Mouse (Mus musculus): ENCODE data around the gene Rsc1a1. TPM values are rescaled to one million over a fixed set of nuclear protein-coding genes. Genes with fewer than 3 reads are reported as not detected.

Rsc1a1 gene
- total and polyA plus RNA-seq, 2 experiments from 2014 or later = 2.7 TPM; not detected in 1

DNA sequence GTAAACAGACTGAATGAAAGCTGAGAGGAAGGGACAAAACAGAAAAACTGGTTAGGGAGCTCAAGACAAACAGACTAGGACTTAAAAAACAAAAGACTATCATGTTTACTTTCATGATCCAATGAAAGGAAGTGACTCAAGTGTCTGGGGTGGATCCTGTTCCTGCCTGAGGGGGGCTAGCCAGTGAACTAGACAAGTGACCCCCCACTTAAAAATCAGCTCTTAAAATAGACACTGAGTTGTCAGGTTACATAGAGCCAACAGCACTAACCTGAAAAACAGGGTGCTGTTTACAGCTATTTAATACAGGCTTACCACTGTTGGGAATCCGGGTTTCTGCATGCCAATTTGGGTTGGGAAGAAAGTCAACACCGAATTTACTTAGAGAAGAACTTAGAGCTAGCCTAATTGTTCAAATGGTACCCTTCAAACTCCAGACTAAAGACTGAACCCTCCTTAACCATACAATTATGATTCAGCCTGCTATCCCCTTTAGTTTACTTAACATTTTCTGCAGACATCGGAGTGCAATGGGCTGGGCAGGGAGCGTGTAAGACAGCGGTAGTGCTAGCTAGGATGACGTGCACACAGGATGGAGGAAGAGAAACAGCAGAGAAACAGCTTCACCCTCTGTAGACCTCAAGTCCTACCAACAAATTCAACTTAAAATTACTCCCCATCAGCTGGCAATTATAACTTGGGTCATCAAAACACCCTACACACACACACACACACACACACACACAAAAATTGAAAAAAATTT is 35.5 kb upstream of the Rsc1a1 start:
- Histone ChIP-seq H3K4me1 (ENCODE audit: insufficient read depth, low read length) (peaks cover 12% of the 10 kb centered on the region; the same call in 1 of the 2 replicates), H3K4me2 (ENCODE audit: low read depth, low read length, poor library complexity, severe bottlenecking) (no peak overlapping the region), H3K36me3 (ENCODE audit: insufficient read depth, low read length) (no peaks in the 10 kb centered on the region), H3K9me3 (ENCODE audit: low read length) (no peaks in the 10 kb centered on the region), H3K27me3 (ENCODE audit: insufficient read depth, low read length) (no peaks in the 10 kb centered on the region), H3K4me3 (ENCODE audit: low read depth, low read length) (no peak overlapping the region), H3K27ac (ENCODE audit: low read depth, low read length) (no peak overlapping the region), H3K9ac (replicated peaks; ENCODE audit: low read length, poor library complexity, severe bottlenecking) (no peak overlapping the region)
- no peak for ATAC-seq (ENCODE audit: low FRiP score)
- 77% methylated on average over 6 of the region's 6 CpGs for WGBS
- no peak for TF ChIP-seq CTCF (IDR thresholded peaks at IDR 0.05)
- no peak for DNase-seq (ENCODE audit: low spot score)

DNA sequence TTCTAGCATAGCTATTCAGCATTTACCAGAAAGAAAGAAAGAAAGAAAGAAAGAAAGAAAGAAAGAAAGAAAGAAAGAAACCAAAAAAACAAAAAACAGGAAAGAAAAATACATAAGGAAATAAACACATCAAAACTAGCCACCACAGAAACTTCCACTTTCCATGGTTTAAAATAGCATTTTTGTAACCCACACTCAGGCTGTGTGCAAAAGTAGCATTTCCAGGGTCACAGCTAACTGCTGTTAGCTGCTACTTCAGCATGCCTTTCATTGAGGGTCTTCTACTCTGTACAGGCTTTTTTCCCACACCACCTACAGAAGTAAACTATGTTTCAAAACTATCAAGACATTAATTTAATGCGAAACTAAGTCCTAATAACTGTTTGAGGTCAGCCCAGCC is 33.9 kb upstream of the Rsc1a1 start:
- TF ChIP-seq CTCF (IDR thresholded peaks at IDR 0.05) = no peak
- WGBS = 88% methylated on average over 1 of the region's 1 CpGs

DNA sequence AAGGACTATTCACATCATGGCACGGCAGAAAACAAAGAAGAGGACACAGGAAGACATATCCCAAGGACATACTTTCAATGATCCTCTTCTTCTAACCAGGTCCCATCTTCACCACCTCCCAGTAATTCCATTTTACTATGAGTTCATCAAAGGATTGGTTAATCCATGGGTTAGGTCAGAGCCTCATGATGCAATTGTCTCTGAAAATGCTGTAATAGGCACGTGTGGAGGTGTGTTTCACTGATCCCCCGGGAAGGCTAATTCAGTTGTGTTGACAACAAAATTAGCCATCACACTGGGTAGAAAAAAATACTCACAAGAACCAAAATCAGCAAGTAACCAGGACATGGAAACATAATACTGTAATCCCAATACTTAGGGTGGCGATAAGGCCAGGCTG is 32.2 kb upstream of the Rsc1a1 start:
- ATAC-seq (ENCODE audit: low FRiP score) (no peak), DNase-seq (ENCODE audit: low spot score) (no peak)
- Histone ChIP-seq H3K9ac (replicated peaks; ENCODE audit: low read length, poor library complexity, severe bottlenecking) (no peak overlapping the region), H3K27ac (ENCODE audit: low read depth, low read length) (no peak overlapping the region), H3K27me3 (ENCODE audit: insufficient read depth, low read length) (no peaks in the 10 kb centered on the region), H3K4me3 (ENCODE audit: low read depth, low read length) (no peak overlapping the region), H3K9me3 (ENCODE audit: low read length) (no peaks in the 10 kb centered on the region), H3K4me1 (ENCODE audit: insufficient read depth, low read length) (peaks cover 12% of the 10 kb centered on the region; the same call in 1 of the 2 replicates), H3K4me2 (ENCODE audit: low read depth, low read length, poor library complexity, severe bottlenecking) (no peak overlapping the region), H3K36me3 (ENCODE audit: insufficient read depth, low read length) (peaks cover 7% of the 10 kb centered on the region)
- WGBS = 90% methylated on average over 4 of the region's 4 CpGs
- no peak for TF ChIP-seq CTCF (IDR thresholded peaks at IDR 0.05)

More for the DNA sequence above, 33.9 kb upstream of the Rsc1a1 start:
- no peak overlapping the region for H3K4me3 ChIP-seq (ENCODE audit: low read depth, low read length)
- H3K4me1 ChIP-seq (ENCODE audit: insufficient read depth, low read length) = peaks cover 12% of the 10 kb centered on the region; the same call in 1 of the 2 replicates
- H3K9ac ChIP-seq (replicated peaks; ENCODE audit: low read length, poor library complexity, severe bottlenecking) = no peak overlapping the region
- H3K9me3 ChIP-seq (ENCODE audit: low read length) = no peaks in the 10 kb centered on the region
- ATAC-seq (ENCODE audit: low FRiP score) (no peak), DNase-seq (ENCODE audit: low spot score) (no peak)
- H3K36me3 ChIP-seq (ENCODE audit: insufficient read depth, low read length) = no peaks in the 10 kb centered on the region
- H3K27me3 ChIP-seq (ENCODE audit: insufficient read depth, low read length) = no peaks in the 10 kb centered on the region
- no peak overlapping the region for H3K4me2 ChIP-seq (ENCODE audit: low read depth, low read length, poor library complexity, severe bottlenecking)
- no peak overlapping the region for H3K27ac ChIP-seq (ENCODE audit: low read depth, low read length)

DNA sequence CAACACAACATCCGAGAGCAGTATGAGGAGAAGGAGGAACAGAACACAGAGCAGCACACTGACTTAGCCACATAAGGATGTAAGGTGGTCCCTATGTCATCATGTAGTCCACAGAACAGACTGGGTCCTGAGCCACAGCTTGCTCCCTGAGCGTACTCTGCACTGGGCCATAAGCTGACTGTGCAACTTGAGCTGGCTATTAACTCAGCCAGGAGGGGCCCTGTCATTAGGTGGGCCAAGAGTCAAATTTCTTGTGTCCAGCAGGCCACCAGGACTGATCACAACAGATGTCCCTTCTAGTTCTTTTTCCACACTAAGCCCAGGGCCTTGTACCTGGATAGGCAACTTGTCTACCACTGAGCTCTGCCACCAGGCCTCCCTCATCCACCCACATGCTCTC is 29.6 kb upstream of the Rsc1a1 start:
- ATAC-seq (ENCODE audit: low FRiP score) (no peak), DNase-seq (ENCODE audit: low spot score) (peak; percentile 13)
- no peak for TF ChIP-seq CTCF (IDR thresholded peaks at IDR 0.05)
- Histone ChIP-seq H3K4me1 (ENCODE audit: insufficient read depth, low read length) (no peaks in the 10 kb centered on the region), H3K4me3 (ENCODE audit: low read depth, low read length) (no peak overlapping the region), H3K36me3 (ENCODE audit: insufficient read depth, low read length) (peaks cover 13% of the 10 kb centered on the region), H3K27me3 (ENCODE audit: insufficient read depth, low read length) (no peaks in the 10 kb centered on the region), H3K9me3 (ENCODE audit: low read length) (no peaks in the 10 kb centered on the region), H3K9ac (replicated peaks; ENCODE audit: low read length, poor library complexity, severe bottlenecking) (no peak overlapping the region), H3K4me2 (ENCODE audit: low read depth, low read length, poor library complexity, severe bottlenecking) (no peak overlapping the region), H3K27ac (ENCODE audit: low read depth, low read length) (no peak overlapping the region)
- WGBS = 86% methylated on average over 2 of the region's 2 CpGs

DNA sequence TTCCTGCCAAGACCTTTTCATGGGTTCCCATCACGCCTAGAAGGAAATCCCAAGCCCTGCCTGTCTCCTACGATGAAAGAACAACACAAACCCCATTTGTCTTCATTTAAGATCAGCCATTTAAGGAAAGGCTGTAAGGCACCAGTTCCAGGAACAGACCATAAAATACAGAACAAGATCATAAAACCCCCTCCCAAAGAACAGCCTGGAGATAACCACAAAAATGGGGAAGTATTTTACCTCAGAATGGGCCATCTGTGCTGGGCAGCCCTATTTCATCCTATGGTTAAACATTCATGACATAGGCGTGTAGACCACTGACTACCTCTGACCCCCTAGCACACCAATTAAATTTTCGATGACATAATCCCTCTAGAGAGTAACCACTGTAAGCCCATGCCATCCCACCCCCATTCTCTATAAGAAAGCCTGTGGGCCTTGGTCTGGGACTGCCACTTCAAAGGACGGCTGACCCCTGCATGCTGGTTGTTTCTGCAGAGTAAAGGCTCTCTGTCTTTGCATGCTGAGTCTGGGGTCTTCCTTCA is 28.3 kb upstream of the Rsc1a1 start:
- no peak overlapping the region for H3K4me3 ChIP-seq (ENCODE audit: low read depth, low read length)
- peaks cover 21% of the 10 kb centered on the region for H3K36me3 ChIP-seq (ENCODE audit: insufficient read depth, low read length)
- H3K27me3 ChIP-seq (ENCODE audit: insufficient read depth, low read length) = no peaks in the 10 kb centered on the region
- H3K27ac ChIP-seq (ENCODE audit: low read depth, low read length) = no peak overlapping the region
- H3K4me2 ChIP-seq (ENCODE audit: low read depth, low read length, poor library complexity, severe bottlenecking) = no peak overlapping the region
- no peak overlapping the region for H3K9ac ChIP-seq (replicated peaks; ENCODE audit: low read length, poor library complexity, severe bottlenecking)
- H3K9me3 ChIP-seq (ENCODE audit: low read length) = no peaks in the 10 kb centered on the region
- DNase-seq (ENCODE audit: low spot score) (no peak), ATAC-seq (ENCODE audit: low FRiP score) (no peak)
- 79% methylated on average over 5 of the region's 5 CpGs for WGBS
- H3K4me1 ChIP-seq (ENCODE audit: insufficient read depth, low read length) = no peaks in the 10 kb centered on the region
- TF ChIP-seq CTCF (IDR thresholded peaks at IDR 0.05) = no peak

DNA sequence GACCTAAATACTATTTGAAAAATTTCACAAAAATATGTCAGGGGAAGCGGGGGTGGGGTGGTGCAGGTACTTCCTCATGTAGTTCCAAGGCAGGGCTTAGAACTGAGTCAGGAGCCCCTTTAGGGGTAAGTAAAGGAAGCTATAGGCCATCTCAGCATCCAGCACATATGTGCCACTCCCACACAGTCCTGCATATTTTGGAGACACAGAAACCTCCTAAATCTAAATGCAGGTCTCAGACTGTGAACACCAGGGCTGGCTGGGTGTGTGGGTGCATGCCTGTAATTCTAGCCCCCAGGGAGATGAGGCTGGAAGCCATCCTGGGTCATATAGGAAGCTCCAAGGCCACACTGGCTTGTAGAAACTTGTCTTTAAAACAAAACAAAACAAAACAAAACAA is 25.9 kb upstream of the Rsc1a1 start:
- peaks cover 40% of the 10 kb centered on the region for H3K36me3 ChIP-seq (ENCODE audit: insufficient read depth, low read length)
- WGBS = 100% methylated on average over 1 of the region's 1 CpGs
- ATAC-seq (ENCODE audit: low FRiP score) = no peak

More for the DNA sequence above, 25.9 kb upstream of the Rsc1a1 start:
- no peaks in the 10 kb centered on the region for H3K9me3 ChIP-seq (ENCODE audit: low read length)
- no peaks in the 10 kb centered on the region for H3K4me1 ChIP-seq (ENCODE audit: insufficient read depth, low read length)
- H3K27ac ChIP-seq (ENCODE audit: low read depth, low read length) = no peak overlapping the region
- no peaks in the 10 kb centered on the region for H3K27me3 ChIP-seq (ENCODE audit: insufficient read depth, low read length)
- DNase-seq (ENCODE audit: low spot score) = no peak
- H3K4me3 ChIP-seq (ENCODE audit: low read depth, low read length) = no peak overlapping the region
- H3K9ac ChIP-seq (replicated peaks; ENCODE audit: low read length, poor library complexity, severe bottlenecking) = no peak overlapping the region
- no peak overlapping the region for H3K4me2 ChIP-seq (ENCODE audit: low read depth, low read length, poor library complexity, severe bottlenecking)
- TF ChIP-seq CTCF (IDR thresholded peaks at IDR 0.05) = no peak

All from midbrain, postnatal 0 days (tissue).